Comparison of ENCODE assay signal across 19 mouse cellular contexts in the genomic region with DNA sequence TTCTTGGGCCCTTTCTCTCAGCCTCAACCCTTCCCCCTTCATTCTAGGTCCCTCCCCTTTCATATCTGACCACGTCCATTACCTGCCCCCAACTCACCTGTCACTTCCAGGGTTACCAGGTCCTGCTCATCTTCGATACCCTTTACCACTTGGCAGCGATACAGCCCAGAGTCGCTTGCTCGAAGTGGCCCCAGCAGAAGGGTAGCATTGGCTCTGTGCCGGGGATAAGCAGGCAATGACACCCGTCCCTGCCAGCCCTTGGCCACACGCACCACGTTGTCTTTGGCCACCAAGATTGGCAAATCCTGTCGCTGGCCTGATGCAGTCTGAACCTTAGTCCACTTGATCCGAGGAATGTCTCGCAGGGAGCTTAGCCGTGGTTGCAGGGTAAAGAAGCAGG. TPM values are rescaled to one million over a fixed set of nuclear protein-coding genes. Genes with fewer than 3 reads are reported as not detected.
DNase-seq lines count a peak whose midpoint lies in the region; ATAC-seq lines count a peak whose summit lies in the region.
"Had no signal": no experiment of that assay in that cellular context is flagged by ENCODE, and none has a peak within 500 bp of the region (broad histone marks: within the 10 kb centered on the region; RNA-seq: fewer than 3 reads in every experiment).

No protein-coding gene starts in this region.

- peaks cover 45% of the 10 kb centered on the region for H3K27me3 ChIP-seq in hindbrain, embryonic 13.5 days
- H3K27me3 ChIP-seq in hindbrain, embryonic 11.5 days (ENCODE audit: control insufficient read depth, insufficient read depth, low read length) = peaks cover 48% of the 10 kb centered on the region

- H3K36me3 ChIP-seq in hindbrain, embryonic 13.5 days = peaks cover 62% of the 10 kb centered on the region
- H3K36me3 ChIP-seq in hindbrain, embryonic 11.5 days (ENCODE audit: control insufficient read depth, insufficient read depth, low read length) = peaks cover 10% of the 10 kb centered on the region
- H3K36me3 ChIP-seq: embryonic facial prominence, embryonic 12.5 days; heart, embryonic 15.5 days had no signal

- no peak overlapping the region for H3K27ac ChIP-seq in hindbrain, embryonic 13.5 days
- no peak overlapping the region for H3K27ac ChIP-seq in hindbrain, embryonic 11.5 days (ENCODE audit: low read depth, low read length)
- H3K27ac ChIP-seq: embryonic facial prominence, embryonic 12.5 days; heart, adult 2 months; heart, embryonic 15.5 days; hindbrain, embryonic 10.5 days had no signal

- no peaks in the 10 kb centered on the region for H3K9me3 ChIP-seq in hindbrain, embryonic 13.5 days
- no peaks in the 10 kb centered on the region; the same call in 1 of the 2 replicates for H3K9me3 ChIP-seq in hindbrain, embryonic 11.5 days (ENCODE audit: control insufficient read depth, low read length)
- H3K9me3 ChIP-seq: embryonic facial prominence, embryonic 12.5 days; heart, embryonic 15.5 days; hindbrain, embryonic 10.5 days had no signal

- H3K4me1 ChIP-seq in hindbrain, embryonic 13.5 days (replicated peaks) = peaks cover 52% of the 10 kb centered on the region
- peaks cover 4% of the 10 kb centered on the region for H3K4me1 ChIP-seq in hindbrain, embryonic 11.5 days (replicated peaks; ENCODE audit: control insufficient read depth, insufficient read depth, low read length)
- H3K4me1 ChIP-seq: heart, embryonic 15.5 days had no signal

- H3K4me3 ChIP-seq in hindbrain, embryonic 13.5 days = no peak overlapping the region
- no peak overlapping the region for H3K4me3 ChIP-seq in hindbrain, embryonic 11.5 days (ENCODE audit: low read depth, low read length)
- H3K4me3 ChIP-seq: embryonic facial prominence, embryonic 12.5 days; heart, adult 2 months; heart, embryonic 15.5 days; hindbrain, embryonic 10.5 days had no signal

- H3K4me2 ChIP-seq in hindbrain, embryonic 13.5 days = no peak overlapping the region
- H3K4me2 ChIP-seq in hindbrain, embryonic 11.5 days (replicated peaks; ENCODE audit: low read depth, low read length) = no peak overlapping the region
- H3K4me2 ChIP-seq: embryonic facial prominence, embryonic 12.5 days; heart, embryonic 11.5 days; heart, embryonic 15.5 days had no signal

- peak; percentile 69 to 78 for DNase-seq in cerebellum, postnatal 10 days
- no peak for DNase-seq in cerebellum, adult 11-12 months
- no peak for DNase-seq in hindbrain, embryonic 11.5 days (ENCODE audit: low spot score)
- peak; percentile 39 for DNase-seq in testis, postnatal 10 days (ENCODE audit: low spot score)
- DNase-seq in testis, postnatal 14 days (ENCODE audit: low spot score) = no peak
- DNase-seq: adrenal gland, postnatal 25 days; cerebellum, adult 8-10 months; cerebellum, postnatal 25 days; forebrain, postnatal 0 days; gastrocnemius, postnatal 14 days; heart, adult 2 months had no signal

- 0 out of 2 replicates have a peak overlapping the region, but pooled peaks have one; percentile 25 for H3K9ac ChIP-seq in hindbrain, embryonic 13.5 days
- no peak overlapping the region for H3K9ac ChIP-seq in hindbrain, embryonic 11.5 days (ENCODE audit: low read depth, low read length)
- H3K9ac ChIP-seq: embryonic facial prominence, embryonic 12.5 days; forebrain, postnatal 0 days; heart, embryonic 15.5 days had no signal

- WGBS in hindbrain, embryonic 13.5 days = 75% methylated on average over 13 of the region's 13 CpGs
- WGBS in hindbrain, embryonic 11.5 days = 73% methylated on average over 13 of the region's 13 CpGs

- ATAC-seq in hindbrain, embryonic 13.5 days (ENCODE audit: low FRiP score) = no peak
- ATAC-seq in hindbrain, embryonic 11.5 days (ENCODE audit: low FRiP score) = no peak
- ATAC-seq: forebrain, postnatal 0 days; hindbrain, embryonic 16.5 days; inflammation-experienced regulatory T-cells, adult 6 months; intestine, postnatal 0 days had no signal

RNA-seq across cellular contexts. Expression of gene Ncan, which starts 5.8 kb away (rescaled TPM):
- 128 and 135 TPM in 2 replicates for polyA plus RNA-seq in hindbrain, embryonic 13.5 days (2015; fragmentation: Nextera tagmentation; extraction: Ambion mirVana)
- polyA plus RNA-seq in hindbrain, embryonic 11.5 days (2014; fragmentation: Nextera tagmentation; extraction: Ambion mirVana) = 71.3 and 74.5 TPM in 2 replicates
- polyA plus RNA-seq: inflammation-experienced regulatory T-cells, adult 6 months had no signal

RNA-seq across cellular contexts. Expression of gene Nr2c2ap, which starts 16.2 kb away (rescaled TPM):
- polyA plus RNA-seq in hindbrain, embryonic 13.5 days (2015; fragmentation: Nextera tagmentation; extraction: Ambion mirVana) = 32.6 and 36.4 TPM in 2 replicates
- polyA plus RNA-seq in hindbrain, embryonic 11.5 days (2014; fragmentation: Nextera tagmentation; extraction: Ambion mirVana) = 16.7 and 19.2 TPM in 2 replicates

RNA-seq across cellular contexts. Expression of gene Rfxank, which starts 24.1 kb away (rescaled TPM):
- polyA plus RNA-seq in hindbrain, embryonic 13.5 days (2015; fragmentation: Nextera tagmentation; extraction: Ambion mirVana) = 12.5 and 14.3 TPM in 2 replicates
- 10.9 and 14.6 TPM in 2 replicates for polyA plus RNA-seq in hindbrain, embryonic 11.5 days (2014; fragmentation: Nextera tagmentation; extraction: Ambion mirVana)

RNA-seq across cellular contexts. Expression of gene Borcs8, which starts 24.4 kb away (rescaled TPM):
- polyA plus RNA-seq in hindbrain, embryonic 13.5 days (2015; fragmentation: Nextera tagmentation; extraction: Ambion mirVana) = 53.6 and 58.2 TPM in 2 replicates
- 48.4 and 49.0 TPM in 2 replicates for polyA plus RNA-seq in hindbrain, embryonic 11.5 days (2014; fragmentation: Nextera tagmentation; extraction: Ambion mirVana)

RNA-seq across cellular contexts. Expression of gene Mef2b, which starts 24.6 kb away (rescaled TPM):
- polyA plus RNA-seq in hindbrain, embryonic 13.5 days (2015; fragmentation: Nextera tagmentation; extraction: Ambion mirVana) = 0.40 TPM in 2 replicates
- 0.28 and 0.32 TPM in 2 replicates for polyA plus RNA-seq in hindbrain, embryonic 11.5 days (2014; fragmentation: Nextera tagmentation; extraction: Ambion mirVana)
- polyA plus RNA-seq: intestine, postnatal 0 days had no signal

Comparison
In these comparisons a context has a peak if more than half of its experiments do, and no peak if none do; other contexts are left out.
1. DNase-seq: peak in cerebellum, postnatal 10 days (2 of 2) and testis, postnatal 10 days (single experiment); none in cerebellum, adult 11-12 months (single experiment), hindbrain, embryonic 11.5 days (single experiment) and testis, postnatal 14 days (single experiment).